ENCODE assay signal across 14 mouse cellular contexts in genomic region chr11:94173726-94174146, GRCm38 (mm10). TPM values are rescaled to one million over a fixed set of nuclear protein-coding genes. Genes with fewer than 3 reads are reported as not detected.
DNase-seq lines count a peak whose midpoint lies in the region; ATAC-seq lines count a peak whose summit lies in the region.
"Had no signal": no experiment of that assay in that cellular context is flagged by ENCODE, and none has a peak within 500 bp of the region (broad histone marks: within the 10 kb centered on the region; RNA-seq: fewer than 3 reads in every experiment).

No protein-coding gene starts in this region.

- no peaks in the 10 kb centered on the region for H3K36me3 ChIP-seq in heart, embryonic 13.5 days
- no peaks in the 10 kb centered on the region for H3K36me3 ChIP-seq in embryonic facial prominence, embryonic 10.5 days (replicated peaks)
- no peaks in the 10 kb centered on the region for H3K36me3 ChIP-seq in limb, embryonic 10.5 days
- H3K36me3 ChIP-seq: midbrain, embryonic 10.5 days had no signal

- peak overlapping the region; percentile 6; the same call in 1 of the 2 replicates for H3K27ac ChIP-seq in heart, embryonic 13.5 days (replicated peaks)
- 0 out of 2 replicates have a peak overlapping the region, but pooled peaks have one; percentile 2 for H3K27ac ChIP-seq in embryonic facial prominence, embryonic 10.5 days (replicated peaks)
- H3K27ac ChIP-seq in limb, embryonic 10.5 days: no peak overlapping the region
- H3K27ac ChIP-seq: forebrain, embryonic 13.5 days; midbrain, embryonic 10.5 days had no signal

- H3K4me3 ChIP-seq in heart, embryonic 13.5 days: no peak overlapping the region
- H3K4me3 ChIP-seq in embryonic facial prominence, embryonic 10.5 days: no peak overlapping the region
- H3K4me3 ChIP-seq in limb, embryonic 10.5 days: no peak overlapping the region
- H3K4me3 ChIP-seq: forebrain, embryonic 13.5 days; midbrain, embryonic 10.5 days had no signal

- no peak for DNase-seq in heart, postnatal 25 days (ENCODE audit: low spot score)
- peak; percentile 28 for DNase-seq in lung, postnatal 10 days
- DNase-seq in lung, adult 18-20 months: no peak
- DNase-seq in embryonic facial prominence, embryonic 10.5 days (ENCODE audit: low spot score): no peak
- no peak for DNase-seq in limb, embryonic 10.5 days (ENCODE audit: low spot score)
- DNase-seq in spleen, adult 18-20 months: no peak
- DNase-seq: cerebellum, postnatal 10 days; heart, adult 18-20 months; heart, postnatal 4 days; right cerebral cortex, postnatal 14 days had no signal

- H3K9ac ChIP-seq in heart, embryonic 13.5 days: no peak overlapping the region
- H3K9ac ChIP-seq: forebrain, embryonic 13.5 days had no signal

- no peak overlapping the region for H3K4me2 ChIP-seq in heart, embryonic 13.5 days
- H3K4me2 ChIP-seq: forebrain, embryonic 13.5 days had no signal

- no peak for ATAC-seq in heart, embryonic 13.5 days (ENCODE audit: extremely low read depth, insufficient number of reproducible peaks, low FRiP score, low TSS enrichment)
- ATAC-seq: forebrain, embryonic 13.5 days; inflammation-experienced regulatory T-cells, adult 6 months had no signal

- 14% methylated on average over 4 of the region's 4 CpGs for WGBS in heart, embryonic 13.5 days
- 66% methylated on average over 4 of the region's 4 CpGs for WGBS in embryonic facial prominence, embryonic 10.5 days
- 69% methylated on average over 4 of the region's 4 CpGs for WGBS in limb, embryonic 10.5 days

- intact Hi-C loops in heart, postnatal 25 days (cut with DNase I): no loop called here

- no peaks in the 10 kb centered on the region for H3K27me3 ChIP-seq in heart, embryonic 13.5 days (replicated peaks)
- H3K27me3 ChIP-seq in embryonic facial prominence, embryonic 10.5 days (replicated peaks; ENCODE audit: low read depth, poor library complexity, severe bottlenecking): no peaks in the 10 kb centered on the region
- H3K27me3 ChIP-seq in limb, embryonic 10.5 days (ENCODE audit: low read depth, poor library complexity, severe bottlenecking): no peaks in the 10 kb centered on the region
- H3K27me3 ChIP-seq: forebrain, embryonic 13.5 days had no signal

- H3K4me1 ChIP-seq in heart, embryonic 13.5 days: peaks cover 28% of the 10 kb centered on the region
- H3K4me1 ChIP-seq in embryonic facial prominence, embryonic 10.5 days: peaks cover 12% of the 10 kb centered on the region
- H3K4me1 ChIP-seq in limb, embryonic 10.5 days: peaks cover 12% of the 10 kb centered on the region; the same call in 1 of the 2 replicates

- no peaks in the 10 kb centered on the region for H3K9me3 ChIP-seq in heart, embryonic 13.5 days
- no peaks in the 10 kb centered on the region for H3K9me3 ChIP-seq in embryonic facial prominence, embryonic 10.5 days
- H3K9me3 ChIP-seq in limb, embryonic 10.5 days (replicated peaks): no peaks in the 10 kb centered on the region
- H3K9me3 ChIP-seq: forebrain, embryonic 13.5 days; midbrain, embryonic 10.5 days had no signal

RNA-seq across cellular contexts. Expression of gene Tob1, which starts 37.5 kb away (rescaled TPM):
- 26.1 and 29.9 TPM in 2 replicates for polyA plus RNA-seq in heart, embryonic 13.5 days (2015; fragmentation: Nextera tagmentation; extraction: Ambion mirVana)
- total RNA-seq in heart, postnatal 25 days (2021): 10 to 100 TPM; 57.2 to 60.6 TPM
- 18.4 and 22.1 TPM in 2 replicates for polyA plus RNA-seq in embryonic facial prominence, embryonic 10.5 days (2016; fragmentation: Nextera tagmentation; extraction: Ambion mirVana)
- polyA plus RNA-seq in limb, embryonic 10.5 days (2016; fragmentation: Nextera tagmentation; extraction: Ambion mirVana): 15.0 and 22.5 TPM in 2 replicates
